Mouse (Mus musculus) ES-Bruce4 (cell line): Measurements from ENCODE around the gene Tjp2.

Experiments
- CTCF ChIP-seq: IDR thresholded peaks from one replicate; pipeline ENCODE4 v1.8.1; 2011; ENCODE audit warnings: low read depth, low read length
- POLR2A ChIP-seq: IDR thresholded peaks from one replicate; pipeline ENCODE4 v1.8.1; 2011; ENCODE audit warnings: low read length; ENCODE audit not compliant: insufficient read depth

DNA sequence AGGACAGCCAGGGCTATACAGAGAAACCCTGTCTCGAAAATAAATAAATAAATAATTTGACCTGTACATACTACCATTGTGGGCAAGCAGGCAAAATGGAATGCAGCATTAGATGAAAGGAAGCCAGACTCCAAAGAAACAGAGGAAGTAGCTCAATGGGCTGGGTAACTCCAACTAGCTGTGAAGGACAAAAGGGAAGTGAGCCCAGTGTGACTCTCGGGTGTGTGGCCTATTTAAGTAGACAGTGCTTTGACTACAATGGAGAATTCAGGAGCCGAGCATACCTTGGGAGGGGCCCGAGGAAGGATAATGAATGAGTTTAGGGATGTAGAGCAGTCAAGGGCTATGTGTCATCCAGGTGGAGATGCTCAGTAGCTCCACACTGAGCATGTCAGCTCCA lies 48.1 kb downstream of the Tjp2 start:
- no peak for TF ChIP-seq CTCF
- TF ChIP-seq POLR2A = no peak
